Mouse (Mus musculus) heart, postnatal 36 days (tissue): ENCODE measurements around the gene Crtc1. TPM values are rescaled to one million over a fixed set of nuclear protein-coding genes. Genes with fewer than 3 reads are reported as not detected.

Source experiments
- DNase-seq, 2 experiments: peaks; one replicate each; pipeline ENCODE4 v3.0.0; 2021 to 2022
- intact Hi-C: fragments of 180-260 bp; cut with DNase I; formaldehyde crosslinking; loops from one replicate; pipeline ENCODE4 v1.15.1; 2025
- total RNA-seq, 2 experiments: library from RNA; stranded (reverse); gene quantifications; 2 replicates each; pipeline ENCODE4 v1.2.3; 2021

Gene Crtc1
- total RNA-seq: 1 to 10 TPM; 8.2 to 9.8 TPM

DNA sequence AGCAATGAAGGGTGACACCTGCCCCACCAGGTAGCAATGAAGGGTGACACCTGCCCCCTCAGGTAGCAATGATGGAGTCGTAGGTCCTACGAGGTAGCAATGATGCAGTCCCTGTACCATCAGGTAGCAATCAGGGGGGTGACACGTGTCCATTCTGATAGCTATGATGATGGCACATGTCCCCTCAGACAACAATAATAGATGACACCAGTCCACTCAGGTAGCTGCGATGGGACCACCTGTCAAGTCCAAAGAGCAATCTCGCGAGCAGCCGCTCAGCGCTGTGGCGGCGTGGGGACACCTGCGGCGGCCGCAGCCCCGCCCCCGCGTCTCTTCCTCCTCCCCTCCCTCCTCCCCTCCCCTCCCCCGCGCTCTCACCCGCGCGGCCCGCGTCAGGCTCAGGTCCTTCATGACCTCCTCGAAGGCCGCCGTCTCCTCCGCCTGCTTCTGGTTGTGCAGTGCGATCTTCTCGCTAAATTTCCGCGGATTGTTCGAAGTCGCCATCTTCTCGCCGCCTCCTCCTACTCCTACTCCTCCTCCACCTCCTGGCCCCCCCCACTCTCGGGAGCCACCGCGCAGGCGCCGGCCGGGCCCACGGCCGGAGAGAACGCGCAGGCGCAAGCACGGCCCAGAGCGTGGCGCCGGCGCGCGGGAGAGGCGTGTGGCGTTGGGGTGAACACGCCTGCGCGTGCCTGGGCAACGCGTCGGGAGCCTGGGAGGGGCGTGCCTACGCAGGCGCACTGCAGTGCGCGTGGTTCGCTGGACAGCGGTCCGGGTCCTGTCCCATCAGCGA lies at the start of gene Crtc1:
Crtc1 (minus strand) TSS at position 525 of the 793 bp plus-strand sequence.
- intact Hi-C loops: loop anchor here (2.0 kb wide), 1 partner anchor 56 kb away; no protein-coding TSS in a partner anchor
- peak; percentile 96 to 98 for DNase-seq

DNA sequence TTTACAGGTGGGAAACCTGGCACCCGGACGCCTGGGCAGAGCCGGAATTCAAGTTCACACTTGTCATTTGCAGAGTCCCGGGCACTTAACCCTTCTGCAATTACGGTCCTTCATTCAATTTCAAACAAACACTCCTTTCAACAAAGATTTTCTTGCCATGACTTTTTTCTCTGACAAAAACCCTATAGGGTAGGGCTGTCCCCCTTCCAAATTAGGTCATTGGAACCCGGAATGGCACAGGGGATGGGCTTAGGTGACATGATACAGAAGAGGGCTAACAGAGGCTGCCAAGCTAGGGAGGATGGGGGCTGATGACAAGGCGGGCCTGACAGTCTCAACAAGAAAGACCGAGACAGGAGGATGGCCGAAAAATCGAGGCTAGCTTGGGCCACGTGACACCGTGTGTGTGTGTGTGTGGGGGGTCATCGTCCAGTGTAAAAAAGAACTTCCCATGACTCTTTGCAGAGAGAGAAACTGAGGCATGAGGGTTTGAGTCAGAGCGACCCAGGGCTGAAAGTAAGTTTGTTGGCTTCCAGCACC lies 49.6 kb upstream of the Crtc1 start:
- DNase-seq: no peak
- intact Hi-C loops: no loop called here

DNA sequence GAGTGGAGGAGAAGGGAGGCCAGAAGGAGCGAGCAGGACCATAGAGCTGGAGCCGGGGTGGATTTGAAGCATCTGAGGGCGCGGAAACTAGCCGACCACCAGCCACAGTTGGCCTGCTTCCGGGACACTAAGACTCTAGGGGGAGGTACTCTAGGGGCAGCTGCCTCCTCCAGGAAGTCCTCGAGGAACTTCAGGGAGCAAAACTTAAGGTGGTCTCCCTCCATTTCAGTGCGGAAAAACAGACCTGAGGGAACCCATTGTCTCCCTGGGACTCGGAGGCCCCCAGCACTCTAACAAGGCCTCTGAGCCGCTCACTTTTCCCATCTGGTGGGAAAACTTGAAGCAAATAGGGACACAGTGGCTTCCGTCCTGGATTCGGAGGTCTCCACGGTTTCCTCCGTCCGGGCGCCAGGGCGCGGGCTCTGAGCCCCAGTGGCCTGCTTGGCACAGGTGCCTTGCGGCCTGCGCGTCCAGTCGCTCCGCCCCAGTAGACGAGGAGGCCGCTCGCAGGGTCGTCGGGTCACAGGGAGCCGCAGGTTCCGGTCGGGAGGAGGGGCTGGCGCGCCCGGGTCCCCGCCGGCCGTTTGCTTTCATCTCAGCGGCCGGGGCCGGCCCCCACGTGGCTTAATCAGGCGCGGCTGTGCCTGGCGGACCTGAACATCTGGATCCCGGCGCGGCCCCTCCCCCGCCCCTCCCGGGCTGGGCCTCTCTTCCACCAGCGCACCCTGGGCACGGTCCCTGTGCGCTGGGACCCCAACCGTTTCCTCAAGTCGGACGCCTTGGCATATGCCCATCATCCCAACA lies 48.8 kb upstream of the Crtc1 start:
- no peak for DNase-seq
- intact Hi-C loops: no loop called here

DNA sequence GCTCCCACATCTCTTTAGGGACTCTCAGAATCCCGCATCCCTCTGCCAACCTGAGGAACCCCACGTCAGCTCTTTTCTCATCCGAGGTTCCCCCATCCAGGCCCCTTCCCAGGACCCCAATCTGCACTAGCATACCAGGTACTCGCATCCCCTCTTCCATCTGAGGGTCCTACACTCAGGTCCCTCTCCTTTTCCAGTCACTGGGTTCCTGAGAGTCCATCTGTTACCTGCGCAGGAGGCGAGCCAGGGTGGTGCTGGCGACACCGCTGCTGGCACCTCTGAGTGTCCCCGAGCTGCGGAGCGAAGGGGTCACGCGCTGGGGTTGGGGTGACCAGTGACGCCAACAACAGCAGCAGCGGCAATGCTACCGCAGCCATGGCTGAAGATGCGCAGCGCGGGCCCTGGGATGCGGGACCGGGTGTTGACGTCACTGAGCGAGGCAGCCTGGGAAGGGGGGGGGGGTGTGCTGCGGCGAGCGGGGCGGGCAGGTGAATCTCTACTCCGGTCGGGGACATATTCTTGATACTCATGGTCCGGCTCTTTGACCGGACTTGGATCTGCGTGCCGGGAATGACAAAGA lies 47.7 kb upstream of the Crtc1 start, which contains the start of gene Tmem59l:
Tmem59l (minus strand) TSS at position 418 of the 580 bp plus-strand sequence.
- DNase-seq: no peak
- intact Hi-C loops: no loop called here

DNA sequence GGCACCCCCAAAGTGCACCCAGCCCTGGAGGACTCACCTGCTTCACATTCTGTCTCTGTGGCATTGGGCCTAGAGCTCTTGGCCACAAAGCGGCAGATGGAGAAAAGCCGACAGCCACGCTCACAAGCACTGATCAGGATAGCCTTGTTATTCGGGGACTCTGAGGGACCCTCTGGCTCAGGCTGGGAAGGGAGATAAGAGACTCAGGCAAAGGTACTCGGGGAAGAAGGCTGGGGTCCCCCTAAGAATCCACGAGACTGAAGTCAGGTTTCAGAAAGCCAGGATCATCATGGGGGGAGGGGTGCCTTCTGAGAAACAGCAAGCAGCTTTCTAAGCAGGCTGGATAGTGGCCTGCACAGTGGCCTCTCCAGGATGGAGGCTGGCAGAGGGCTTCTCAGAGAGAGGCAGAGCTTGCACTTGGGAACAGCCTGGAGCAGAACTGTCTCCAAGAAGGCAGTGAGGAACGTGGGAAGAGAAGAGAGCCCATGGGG lies 46.9 kb upstream of the Crtc1 start:
- intact Hi-C loops: no loop called here
- no peak for DNase-seq

DNA sequence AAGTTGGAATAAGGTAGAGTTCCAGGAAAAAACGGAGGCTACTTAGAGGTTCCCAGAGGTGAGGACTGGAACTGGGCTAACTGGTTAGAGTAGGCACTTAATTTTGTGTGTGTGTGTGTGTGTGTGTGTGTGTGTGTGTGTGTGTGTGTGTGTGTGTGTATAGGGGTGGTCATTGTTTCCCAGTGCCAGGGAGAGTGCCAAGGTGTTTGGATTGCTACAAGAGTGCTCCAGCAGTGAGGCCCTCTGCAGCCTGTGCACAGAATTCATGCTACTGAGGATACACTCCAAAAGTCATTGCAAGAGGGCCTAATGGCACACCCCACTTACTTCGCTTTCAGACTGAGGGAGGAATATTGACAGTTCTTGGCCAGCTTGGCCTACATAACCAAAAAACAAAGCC lies 43.6 kb upstream of the Crtc1 start:
- DNase-seq: no peak
- intact Hi-C loops: no loop called here

DNA sequence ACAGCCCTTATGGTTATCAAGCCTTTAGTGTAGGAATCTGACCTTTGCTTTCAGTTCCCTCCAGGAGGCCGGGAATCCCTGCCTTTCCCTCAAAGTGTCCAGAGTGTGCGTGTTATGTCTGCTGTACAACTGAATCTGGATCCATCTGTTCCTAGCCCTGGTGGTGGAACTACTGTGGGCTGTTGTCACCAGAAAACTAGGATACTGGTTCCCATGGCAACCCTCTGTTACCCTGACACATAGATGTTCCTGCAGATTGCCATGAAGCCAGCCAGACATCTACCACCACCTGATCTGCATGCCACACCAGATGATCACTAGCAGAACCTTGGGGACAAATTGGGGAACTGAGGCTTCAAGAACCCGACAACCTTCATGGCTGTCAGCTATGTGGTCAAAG lies 42.5 kb upstream of the Crtc1 start:
- intact Hi-C loops: no loop called here
- DNase-seq: no peak

DNA sequence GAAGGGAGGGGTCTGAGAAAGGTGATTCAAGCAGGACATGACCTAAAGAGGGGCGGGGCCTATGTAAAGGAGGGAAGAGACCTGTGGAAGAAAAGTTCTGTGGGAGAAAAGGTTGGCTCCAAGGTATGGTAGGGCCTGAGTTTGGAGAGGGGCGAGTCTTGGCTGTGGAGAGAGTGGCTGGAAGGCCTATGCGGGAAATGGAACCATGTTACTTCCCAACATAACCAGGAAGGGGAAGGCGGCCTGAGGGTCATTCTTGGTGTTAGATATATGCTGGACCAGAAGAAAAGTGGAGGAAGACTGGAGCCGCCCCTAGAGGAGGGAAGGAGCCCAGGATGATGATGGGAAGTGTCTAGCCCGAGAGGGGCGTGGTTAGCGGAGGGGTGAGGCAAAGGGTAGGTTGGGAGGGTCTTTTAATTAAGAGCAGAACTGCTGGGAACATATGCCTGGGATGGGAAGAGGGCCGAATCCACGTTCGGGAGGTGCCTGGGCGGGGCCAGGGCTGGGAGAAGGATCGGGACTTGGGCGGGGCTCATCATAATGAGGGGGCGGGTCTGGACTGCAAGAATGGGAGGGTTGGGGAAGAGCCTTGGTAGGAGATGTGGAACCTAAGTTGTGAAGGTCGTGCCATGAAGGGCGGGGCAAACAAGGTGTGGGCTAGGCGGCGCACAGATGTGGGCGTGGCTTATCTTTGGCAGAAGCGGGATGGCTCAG lies 38.0 kb upstream of the Crtc1 start:
- no peak for DNase-seq
- intact Hi-C loops: no loop called here

DNA sequence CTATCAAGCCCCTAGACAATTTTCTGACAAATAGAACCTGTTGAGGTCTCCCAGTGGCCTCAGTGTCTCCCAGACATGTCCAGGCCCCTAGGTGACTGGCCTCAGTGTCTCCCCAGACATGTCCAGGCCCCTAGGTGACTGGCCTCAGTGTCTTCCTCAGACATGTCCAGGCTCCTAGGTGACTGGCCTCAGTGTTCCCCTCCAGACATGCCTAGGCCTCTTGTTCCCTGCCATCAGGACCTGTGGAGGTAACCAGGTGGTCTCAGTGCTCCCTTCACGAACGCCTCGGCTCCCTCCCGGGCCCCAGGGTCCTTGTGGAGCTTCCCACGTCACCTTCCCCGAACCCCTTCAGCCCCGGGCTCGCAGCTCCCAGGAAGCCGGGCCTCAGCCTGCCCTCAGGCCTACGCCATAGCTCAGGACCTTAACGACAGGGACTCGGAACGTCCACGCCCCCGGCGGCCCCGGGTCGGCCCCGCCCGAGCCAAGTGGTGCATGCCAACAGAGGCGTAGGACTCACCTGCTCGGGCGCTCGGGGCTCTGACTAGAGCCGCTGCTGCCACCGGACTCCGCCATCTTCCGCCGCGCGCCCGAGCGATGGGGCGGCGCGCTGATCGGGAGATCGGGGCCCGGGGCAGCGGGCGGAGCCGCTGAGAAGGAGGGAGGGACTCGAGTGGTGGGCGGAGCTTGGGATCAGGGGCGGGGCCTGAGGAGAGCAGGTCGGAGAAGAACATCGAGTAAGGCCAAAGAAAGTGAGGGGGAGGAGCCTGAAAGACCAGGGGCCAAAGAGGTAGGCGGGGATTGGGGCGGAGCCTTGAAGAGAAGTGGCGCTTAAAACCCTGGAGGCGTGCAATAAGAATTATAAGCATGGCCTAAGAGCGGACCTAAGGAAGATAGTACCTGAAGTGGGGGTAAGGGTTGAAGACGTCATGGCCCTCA lies 37.2 kb upstream of the Crtc1 start, which contains the start of gene Klhl26:
Klhl26 (minus strand) TSS at position 636 of the 936 bp plus-strand sequence.
- peak; percentile 94 to 96 for DNase-seq
- intact Hi-C loops: no loop called here

DNA sequence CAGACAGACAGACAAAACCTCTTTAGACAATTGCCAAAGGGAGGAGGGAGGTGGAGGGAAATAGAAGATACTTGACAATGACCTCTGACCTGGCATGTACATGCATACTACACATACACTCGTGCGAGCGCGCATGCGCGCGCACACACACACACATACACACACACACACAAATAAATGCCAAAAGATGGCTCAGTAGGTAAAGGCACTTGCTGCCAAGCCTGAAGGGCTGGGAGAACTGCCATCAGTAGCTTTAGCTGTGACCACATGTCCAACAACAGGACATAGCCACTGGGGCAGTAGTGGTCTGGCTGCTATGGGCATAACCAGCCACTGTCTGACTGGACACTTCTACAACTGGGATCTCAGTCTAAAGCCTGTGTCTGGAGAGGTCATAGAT lies 32.5 kb upstream of the Crtc1 start:
- intact Hi-C loops: no loop called here
- no peak for DNase-seq

DNA sequence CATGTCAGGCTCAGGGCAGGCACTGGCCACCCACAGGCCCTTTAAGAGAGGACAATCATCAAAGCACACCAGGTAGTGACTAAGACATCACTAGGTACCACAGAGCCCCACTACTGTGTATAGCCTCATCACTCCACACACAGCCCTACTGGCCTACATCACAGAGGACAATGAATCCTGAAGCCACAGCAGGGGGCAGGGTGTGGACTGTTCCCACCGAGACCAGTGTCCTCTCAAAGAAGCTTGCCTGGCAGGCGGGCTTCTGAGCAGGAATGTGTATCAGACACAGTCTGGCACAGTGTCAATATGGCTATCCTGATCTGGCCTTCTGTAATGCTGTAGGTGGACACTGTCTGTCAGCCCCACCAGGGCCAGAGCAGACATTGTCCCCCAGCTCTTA lies 30.6 kb upstream of the Crtc1 start:
- DNase-seq: no peak
- intact Hi-C loops: no loop called here

DNA sequence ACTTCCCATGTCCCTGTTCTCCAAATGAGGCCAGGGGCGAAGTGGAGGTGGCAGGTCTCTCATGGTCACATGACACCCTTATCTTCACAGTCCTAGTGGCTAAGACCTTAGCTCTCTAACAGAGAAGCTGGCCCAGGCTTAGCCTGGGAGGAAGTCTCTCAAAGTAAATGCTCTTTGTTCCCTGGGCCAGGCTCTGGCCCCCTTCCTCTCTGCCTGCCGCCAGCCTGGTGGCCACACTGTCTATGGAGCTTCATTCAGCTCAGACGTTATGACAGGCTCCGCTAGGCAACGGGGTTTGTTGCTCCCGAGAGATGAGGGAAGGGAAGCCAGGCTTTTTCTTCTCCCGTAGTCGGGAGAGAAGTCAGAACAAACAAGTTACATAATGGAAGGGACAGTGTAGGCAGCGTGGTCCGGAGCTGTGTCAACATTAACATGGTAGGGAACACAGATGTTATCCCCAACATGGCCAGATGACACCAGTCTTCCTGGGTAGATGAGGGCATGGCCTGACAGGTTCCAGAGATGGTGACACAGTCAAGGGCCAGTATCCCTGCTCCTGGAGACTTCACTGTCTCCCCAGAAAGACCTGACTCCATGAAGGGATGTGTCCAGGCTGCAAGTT lies 30.0 kb upstream of the Crtc1 start:
- intact Hi-C loops: no loop called here
- no peak for DNase-seq

DNA sequence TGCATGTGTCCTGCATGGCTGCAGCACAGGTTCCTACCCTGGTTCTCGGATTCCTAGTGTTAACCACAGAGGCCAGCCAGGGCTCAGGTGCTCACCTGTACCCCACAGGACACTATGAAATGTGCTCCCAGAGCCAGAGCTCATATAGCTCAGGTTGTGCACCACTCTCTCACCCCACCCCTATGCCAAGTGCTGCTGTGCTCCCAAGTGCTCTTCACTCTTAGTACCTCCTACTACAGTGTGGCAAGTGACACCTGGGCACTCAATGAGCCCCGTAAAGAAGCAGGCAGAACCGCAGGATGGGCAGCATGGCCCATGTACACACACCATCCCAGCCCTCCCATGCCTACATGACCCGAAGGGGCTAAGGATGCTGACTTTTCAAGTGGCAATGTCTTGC lies 29.4 kb upstream of the Crtc1 start:
- intact Hi-C loops: no loop called here
- DNase-seq: no peak

DNA sequence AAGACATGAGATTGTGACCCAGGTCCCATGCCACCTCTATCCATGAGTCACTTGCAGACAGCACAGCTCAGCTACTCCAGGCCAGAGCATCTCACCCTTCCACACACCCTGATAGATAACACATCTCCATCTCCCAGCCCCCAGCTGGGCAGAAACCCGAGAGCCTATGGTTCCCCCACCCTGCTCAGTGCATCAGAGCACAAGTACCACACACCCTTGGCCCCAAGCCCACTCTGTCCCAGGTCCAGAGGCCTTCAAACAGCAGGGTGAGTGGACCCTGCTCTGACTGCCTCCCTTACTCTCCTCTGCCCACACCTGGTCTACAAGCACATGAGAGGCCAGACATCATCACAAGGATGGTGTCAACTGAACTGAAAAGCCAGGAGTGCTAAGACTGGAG lies 28.5 kb upstream of the Crtc1 start:
- DNase-seq: no peak
- intact Hi-C loops: no loop called here

DNA sequence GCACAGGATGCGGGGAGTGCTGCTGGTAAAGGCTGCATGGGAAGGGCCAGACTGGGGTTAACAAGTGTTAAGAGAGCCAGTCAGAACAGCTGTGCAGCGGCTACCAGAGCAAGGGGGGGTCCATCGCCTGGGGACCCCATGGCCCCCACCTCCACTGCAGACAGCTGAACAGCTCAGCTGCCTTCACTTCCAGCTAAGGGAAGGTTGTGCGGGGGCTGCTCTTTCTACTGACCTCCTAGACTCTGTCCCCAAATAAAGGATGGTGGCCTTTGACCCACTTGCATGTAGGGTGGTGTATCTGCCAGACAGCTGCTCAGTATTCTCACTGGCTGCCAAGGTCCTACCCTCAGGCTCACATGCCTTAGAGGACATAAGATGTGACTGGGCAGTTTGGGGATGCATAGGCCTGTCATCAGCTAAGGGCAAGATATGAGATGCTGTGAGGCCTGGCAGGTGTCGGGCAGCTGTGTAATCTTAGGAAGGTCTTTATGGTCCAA lies 27.9 kb upstream of the Crtc1 start:
- intact Hi-C loops: no loop called here
- peak in 1 of 2 experiments; percentile 44 for DNase-seq

DNA sequence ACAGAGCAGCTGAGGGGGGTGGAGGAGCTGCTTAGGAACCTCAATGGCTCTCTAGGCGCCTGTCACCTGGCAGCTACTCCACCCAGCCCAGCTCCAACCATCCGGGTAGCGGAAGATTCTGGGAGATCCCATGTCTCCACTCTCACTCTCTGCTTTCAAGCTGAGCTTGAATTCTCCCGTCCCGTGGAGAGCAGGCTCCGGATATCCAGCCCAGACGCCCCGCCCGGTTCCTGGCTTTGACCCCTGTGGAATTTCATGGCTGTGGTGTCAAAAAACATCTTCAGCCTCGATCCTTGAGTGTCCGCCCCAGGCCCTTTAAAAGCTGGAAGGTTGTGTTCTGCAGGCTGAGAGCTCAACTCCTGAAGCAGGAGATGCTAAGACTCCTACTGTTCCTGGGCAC lies 27.4 kb upstream of the Crtc1 start:
- peak; percentile 63 to 64 for DNase-seq
- intact Hi-C loops: no loop called here

DNA sequence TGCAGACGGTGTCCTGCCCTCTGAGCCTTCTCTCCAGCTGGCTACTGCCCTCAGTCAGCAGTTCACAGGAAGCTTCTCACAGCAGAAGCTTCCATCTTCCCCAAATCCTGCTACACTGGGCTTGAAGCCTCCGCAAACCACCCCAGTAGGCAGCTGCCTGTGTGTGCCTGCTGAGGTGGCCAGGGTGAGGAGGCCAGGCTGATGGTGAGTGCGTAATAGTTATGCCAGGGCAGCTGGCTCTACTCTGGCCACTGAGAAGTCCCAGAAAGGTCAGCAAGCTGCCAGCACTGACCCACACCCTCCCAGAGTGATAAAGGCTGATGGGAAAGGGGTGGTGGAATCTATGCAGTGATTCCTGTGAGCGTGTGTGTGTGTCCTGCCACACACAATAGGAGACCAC lies 26.9 kb upstream of the Crtc1 start:
- DNase-seq: no peak
- intact Hi-C loops: no loop called here

DNA sequence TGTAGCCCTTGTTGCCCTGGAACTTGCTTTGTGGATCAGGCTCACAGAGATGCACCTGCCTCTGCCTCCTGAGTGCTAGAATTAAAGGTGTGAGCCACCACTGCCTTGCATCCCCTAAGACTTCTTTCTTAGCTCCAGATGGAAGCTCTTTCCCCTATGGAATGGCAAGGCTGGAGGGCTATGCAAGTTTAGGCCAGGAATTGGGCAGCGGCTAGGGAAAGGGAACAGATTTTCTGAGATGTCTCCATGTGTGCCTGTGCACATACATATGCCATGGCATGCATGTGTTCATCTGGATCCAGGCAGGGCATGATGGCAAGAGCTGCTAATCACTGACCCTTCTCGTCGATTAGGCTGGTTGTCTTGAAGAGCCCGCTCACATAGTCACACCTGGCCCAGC lies 26.3 kb upstream of the Crtc1 start:
- no peak for DNase-seq
- intact Hi-C loops: no loop called here

DNA sequence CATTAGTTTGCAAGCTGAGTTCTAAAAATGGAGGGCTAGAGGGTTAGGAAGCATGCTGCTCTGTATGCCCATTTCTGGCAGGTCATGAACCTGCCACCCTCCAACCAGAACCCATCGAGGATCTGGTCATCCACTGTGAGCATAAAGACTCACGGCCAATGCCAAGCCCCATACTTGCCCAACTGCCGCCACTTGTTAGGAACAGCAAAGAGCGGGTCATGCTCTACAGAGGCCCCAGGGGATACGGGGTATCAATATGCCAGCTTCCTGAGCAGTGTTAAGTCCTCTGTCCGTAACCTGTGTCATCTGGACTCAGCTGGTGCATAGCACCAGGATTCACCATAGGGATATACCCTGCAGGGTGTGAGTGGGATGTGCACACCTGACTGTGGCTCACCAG lies 24.8 kb upstream of the Crtc1 start:
- intact Hi-C loops: no loop called here

More for the DNA sequence above, 24.8 kb upstream of the Crtc1 start:
- no peak for DNase-seq
